Mouse (Mus musculus): ENCODE data around the gene Lcn2. TPM values are rescaled to one million over a fixed set of nuclear protein-coding genes. Genes with fewer than 3 reads are reported as not detected.

Lcn2 gene
- total and polyA plus RNA-seq, 3 experiments: not detected

DNA sequence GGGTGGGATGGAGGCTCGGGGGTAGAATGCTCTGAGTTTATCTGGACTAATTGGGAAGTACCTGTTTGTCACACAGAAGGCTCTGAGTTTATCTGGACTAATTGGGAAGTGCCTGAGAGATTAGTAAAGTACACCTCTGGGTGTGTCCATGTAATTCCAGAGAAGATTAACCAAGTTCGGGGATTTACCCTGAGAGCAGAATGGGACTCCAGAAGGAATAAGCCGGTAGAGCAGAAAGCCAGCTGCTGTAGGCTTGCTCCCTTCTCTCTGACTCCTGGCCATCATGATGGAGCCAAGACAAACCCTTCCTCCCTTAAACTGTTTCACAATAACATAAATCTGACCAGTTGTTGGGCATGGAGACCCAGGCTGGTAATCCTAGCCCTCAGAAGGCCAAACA, 36.7 kb upstream of the Lcn2 start:
- Histone ChIP-seq H3K9ac (ENCODE audit: insufficient read depth, low read depth) (no peak overlapping the region), H3K4me1 (ENCODE audit: control insufficient read depth in 1 of 2, insufficient read depth in 2 of 2) (peaks cover 8 to 42% of the 10 kb centered on the region in 2 experiments), H3K36me3 (replicated peaks in 1 of 2; ENCODE audit: control insufficient read depth in 1 of 2, insufficient read depth in 1 of 2, low read length in 1 of 2) (peaks cover 10 to 25% of the 10 kb centered on the region in 2 experiments), H3K4me2 (ENCODE audit: insufficient read depth, low read depth, poor library complexity, severe bottlenecking) (no peak overlapping the region), H3K27me3 (replicated peaks) (no peaks in the 10 kb centered on the region), H3K4me3 (replicated peaks in 1 of 3; ENCODE audit: low read depth in 2 of 3, low read length in 2 of 3, poor library complexity in 1 of 3) (no peak overlapping the region), H3K9me3 (replicated peaks; ENCODE audit: low read length) (no peaks in the 10 kb centered on the region), H3K79me2 (replicated peaks; ENCODE audit: control insufficient read depth, extremely low read depth, insufficient read depth, poor library complexity, severe bottlenecking) (no peaks in the 10 kb centered on the region), H3K27ac (ENCODE audit: insufficient read depth, low read depth) (no peak overlapping the region)
- no peak for DNase-seq (ENCODE audit: extremely low read depth)
- dilution Hi-C loops (cut with MboI; ENCODE audit: extremely low pct_ligation_motif_present, extremely low pct_unique_long_range_greater_than_20kb, low sequenced_read_pairs) (no loop called here), in situ Hi-C loops (cut with MboI; ENCODE audit: low pct_ligation_motif_present, low pct_unique_long_range_greater_than_20kb, low sequenced_read_pairs) (no loop called here)
- TF ChIP-seq NRF1 (IDR thresholded peaks at IDR 0.05; ENCODE audit: low read depth, low read length) (no peak), ZKSCAN1 (IDR thresholded peaks at IDR 0.05; ENCODE audit: borderline replicate concordance, low read depth, low read length) (no peak), POLR2AphosphoS2 (IDR thresholded peaks at IDR 0.05; ENCODE audit: low read depth, low read length) (no peak), ELF1 (IDR thresholded peaks at IDR 0.05; ENCODE audit: low read depth, low read length) (no peak), EP300 (IDR thresholded peaks at IDR 0.05; ENCODE audit: low read length) (no peak), SIN3A (IDR thresholded peaks at IDR 0.05; ENCODE audit: low read length) (no peak), BHLHE40 (IDR thresholded peaks at IDR 0.05; ENCODE audit: low read depth, low read length) (no peak), ETS1 (conservative IDR thresholded peaks at IDR 0.05; ENCODE audit: low read depth, low read length) (no peak), NELFE (IDR thresholded peaks at IDR 0.05; ENCODE audit: low read depth, low read length) (no peak), MXI1 (IDR thresholded peaks at IDR 0.05; ENCODE audit: low read depth, low read length) (no peak), CHD1 (IDR thresholded peaks at IDR 0.05; ENCODE audit: low read depth, low read length) (no peak), JUND (conservative IDR thresholded peaks at IDR 0.05; ENCODE audit: low read depth, low read length) (no peak), USF2 (conservative IDR thresholded peaks at IDR 0.05; ENCODE audit: low read depth, low read length) (no peak), ZC3H11A (IDR thresholded peaks at IDR 0.05; ENCODE audit: low read depth, low read length) (no peak), CTCF (conservative IDR thresholded peaks at IDR 0.05 in 1 of 2, IDR thresholded peaks at IDR 0.05 in 1 of 2; ENCODE audit: low read depth in 2 of 2, low read length in 2 of 2) (no peak), UBTF (IDR thresholded peaks at IDR 0.05; ENCODE audit: low read depth, low read length) (no peak), MAZ (IDR thresholded peaks at IDR 0.05; ENCODE audit: low read depth, low read length) (no peak), E2F4 (IDR thresholded peaks at IDR 0.05; ENCODE audit: insufficient replicate concordance, low read depth, low read length) (no peak)

DNA sequence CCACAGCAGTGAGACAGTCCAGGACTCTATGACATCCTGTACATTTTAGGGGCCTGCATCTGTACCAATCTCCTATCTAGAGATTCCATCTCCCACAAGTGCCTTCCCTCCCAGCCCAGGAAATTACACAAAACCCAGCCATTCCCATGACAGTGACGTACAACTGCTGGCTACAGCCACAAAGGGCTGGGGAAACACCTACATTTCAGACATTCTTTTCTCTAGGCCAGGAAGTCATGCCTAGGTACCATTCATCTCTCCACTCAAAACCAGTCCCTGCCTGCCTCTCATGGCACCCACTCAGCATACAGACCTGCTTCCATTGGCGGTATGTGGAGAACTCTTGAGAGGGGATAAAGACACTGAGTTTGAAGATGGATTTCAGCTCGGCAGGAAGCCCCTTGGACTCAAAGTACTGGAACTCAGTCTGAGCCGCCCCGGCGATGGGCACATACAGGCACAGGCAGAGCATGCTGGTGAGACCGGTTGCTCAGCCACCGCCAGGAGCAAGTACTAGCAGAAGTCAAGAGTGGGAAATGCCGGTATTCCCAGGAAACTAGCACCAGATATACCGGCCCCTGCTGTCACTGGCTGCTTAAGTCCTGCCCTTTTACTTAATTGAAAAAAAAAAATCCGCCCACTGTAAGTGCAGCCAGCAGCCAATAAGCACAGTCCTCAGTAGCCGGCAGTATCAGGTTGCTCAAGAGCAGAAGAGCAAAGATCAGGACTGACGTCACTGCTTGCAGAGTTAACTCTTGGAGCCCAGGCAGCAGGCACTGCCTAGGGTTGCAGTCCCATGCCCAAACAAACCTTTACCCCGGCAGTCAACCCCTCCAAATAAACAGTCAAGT, 35.7 kb upstream of the Lcn2 start:
- no peaks in the 10 kb centered on the region for H3K79me2 ChIP-seq (replicated peaks; ENCODE audit: control insufficient read depth, extremely low read depth, insufficient read depth, poor library complexity, severe bottlenecking)
- no peaks in the 10 kb centered on the region for H3K9me3 ChIP-seq (replicated peaks; ENCODE audit: low read length)
- DNase-seq (ENCODE audit: extremely low read depth): no peak
- H3K4me3 ChIP-seq (replicated peaks in 1 of 3; ENCODE audit: low read depth in 2 of 3, low read length in 2 of 3, poor library complexity in 1 of 3): no peak overlapping the region
- TF ChIP-seq ZNF384 (IDR thresholded peaks at IDR 0.05; ENCODE audit: low read depth, low read length) (no peak), POLR2AphosphoS2 (IDR thresholded peaks at IDR 0.05; ENCODE audit: low read depth, low read length) (no peak), RAD21 (IDR thresholded peaks at IDR 0.05; ENCODE audit: low read depth, low read length) (no peak), USF1 (IDR thresholded peaks at IDR 0.05; ENCODE audit: low read depth, low read length) (no peak), UBTF (IDR thresholded peaks at IDR 0.05; ENCODE audit: low read depth, low read length) (no peak), MAFK (IDR thresholded peaks at IDR 0.05; ENCODE audit: insufficient replicate concordance, low read length) (no peak), MAZ (IDR thresholded peaks at IDR 0.05; ENCODE audit: low read depth, low read length) (no peak), MAX (IDR thresholded peaks at IDR 0.05; ENCODE audit: low read length) (no peak), E2F4 (IDR thresholded peaks at IDR 0.05; ENCODE audit: insufficient replicate concordance, low read depth, low read length) (no peak), ZMIZ1 (IDR thresholded peaks at IDR 0.05; ENCODE audit: low read depth, low read length) (no peak)
- no peak overlapping the region for H3K4me2 ChIP-seq (ENCODE audit: insufficient read depth, low read depth, poor library complexity, severe bottlenecking)
- no peak overlapping the region for H3K9ac ChIP-seq (ENCODE audit: insufficient read depth, low read depth)
- H3K4me1 ChIP-seq (ENCODE audit: control insufficient read depth in 1 of 2, insufficient read depth in 2 of 2): peaks cover 8 to 42% of the 10 kb centered on the region in 2 experiments
- in situ Hi-C loops (cut with MboI; ENCODE audit: low pct_ligation_motif_present, low pct_unique_long_range_greater_than_20kb, low sequenced_read_pairs): no loop called here
- no peaks in the 10 kb centered on the region for H3K27me3 ChIP-seq (replicated peaks)
- dilution Hi-C loops (cut with MboI; ENCODE audit: extremely low pct_ligation_motif_present, extremely low pct_unique_long_range_greater_than_20kb, low sequenced_read_pairs): no loop called here
- no peak overlapping the region for H3K27ac ChIP-seq (ENCODE audit: insufficient read depth, low read depth)
- H3K36me3 ChIP-seq (replicated peaks in 1 of 2; ENCODE audit: control insufficient read depth in 1 of 2, insufficient read depth in 1 of 2, low read length in 1 of 2): peaks cover 20 to 34% of the 10 kb centered on the region in 2 experiments
